Mouse (Mus musculus) duodenum, adult 2 months (tissue): ENCODE results near the gene Kat2b. TPM values are rescaled to one million over a fixed set of nuclear protein-coding genes. Genes with fewer than 3 reads are reported as not detected.

Experiments used
- polyA plus RNA-seq: library from polyadenylated mRNA; depleted of rRNA; stranded (reverse); fragments of >200 nt; gene quantifications from 2 replicates; pipeline ENCODE4 v1.2.3, GENCODE M21; 2012; ENCODE audit warnings: low replicate concordance; rRNA removed

Gene Kat2b
- polyA plus RNA-seq, result 5.6 and 6.2 TPM in 2 replicates

GRCm38 (mm10) chr17:53566161-53566918, at the start of gene Kat2b:
Kat2b (plus strand) TSS chr17:53566861.

DNA sequence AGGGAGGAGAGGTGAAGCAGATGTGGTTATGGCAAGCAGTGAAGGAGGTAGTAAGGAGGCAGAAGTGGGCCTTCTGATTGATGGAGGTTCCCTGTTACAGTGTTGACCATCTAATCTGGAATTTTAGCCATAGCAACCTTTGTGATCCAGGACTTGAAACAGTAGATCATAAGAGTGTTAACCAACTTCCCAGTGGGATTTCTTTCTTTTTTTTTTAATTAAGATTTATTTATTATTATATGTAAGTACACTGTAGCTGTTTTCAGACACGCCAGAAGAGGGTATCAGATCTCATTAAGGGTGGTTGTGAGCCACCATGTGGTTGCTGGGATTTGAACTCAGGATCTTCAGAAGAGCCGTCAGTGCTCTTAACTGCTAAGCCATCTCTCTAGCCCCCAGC, 27.3 kb upstream of the Kat2b start, which contains the start of gene Pp2d1:
Gene Pp2d1 (minus strand): TSS at position 101 of the 400 bp plus-strand sequence.

GRCm38 (mm10) chr17:53688877-53689802, 122.5 kb downstream of the Kat2b start, which contains the start of gene Sgo1:
Sgo1 (minus strand) TSS chr17:53689333.

Other genes with a start within 250 kb of the Kat2b start
- 0.02 and 0.04 TPM in 2 replicates for gene Efhb, start 103.5 kb upstream of the Kat2b start, polyA plus RNA-seq
- gene Rab5a, start 87.6 kb upstream of the Kat2b start, polyA plus RNA-seq, result 1.2 and 1.4 TPM in 2 replicates
- not detected in 2 replicates for gene Pp2d1, start 27.4 kb upstream of the Kat2b start, polyA plus RNA-seq
- gene Sgo1, start 122.5 kb downstream of the Kat2b start, polyA plus RNA-seq, result 0.18 and 0.20 TPM in 2 replicates